Mouse (Mus musculus): ENCODE data around the gene Pxk. TPM values are rescaled to one million over a fixed set of nuclear protein-coding genes. Genes with fewer than 3 reads are reported as not detected.
A peak's percentile ranks its signal among the peaks of the same experiment; 100 is the strongest.

Gene Pxk
- polyA plus RNA-seq, 1 experiment from 2014 or later, result 63.0 TPM

GRCm38 (mm10) chr14:8174634-8175033 lies 76.6 kb downstream of the Pxk start:
- no peaks in the 10 kb centered on the region for H3K27me3 ChIP-seq (replicated peaks; ENCODE audit: control insufficient read depth, insufficient read depth, low read length)
- no peaks in the 10 kb centered on the region for H3K9me3 ChIP-seq (ENCODE audit: control insufficient read depth, low read length)
- 80% methylated on average over 5 of the region's 5 CpGs for WGBS
- no peak overlapping the region for H3K4me2 ChIP-seq (ENCODE audit: low read length)
- H3K4me1 ChIP-seq (replicated peaks; ENCODE audit: control insufficient read depth, insufficient read depth, low read length), result peaks cover 10% of the 10 kb centered on the region
- no peak overlapping the region for H3K27ac ChIP-seq (ENCODE audit: low read length)
- no peak overlapping the region for H3K9ac ChIP-seq (replicated peaks; ENCODE audit: low read depth, low read length)
- no peak overlapping the region for H3K4me3 ChIP-seq (replicated peaks; ENCODE audit: low read length)
- no peak for ATAC-seq
- peaks cover 4% of the 10 kb centered on the region; the same call in 1 of the 2 replicates for H3K36me3 ChIP-seq (ENCODE audit: control insufficient read depth, insufficient read depth)

GRCm38 (mm10) chr14:8176251-8176650 lies 78.2 kb downstream of the Pxk start:
- no peak overlapping the region for H3K27ac ChIP-seq (ENCODE audit: low read length)
- peaks cover 10% of the 10 kb centered on the region for H3K4me1 ChIP-seq (replicated peaks; ENCODE audit: control insufficient read depth, insufficient read depth, low read length)
- no peaks in the 10 kb centered on the region for H3K36me3 ChIP-seq (ENCODE audit: control insufficient read depth, insufficient read depth)
- H3K27me3 ChIP-seq (replicated peaks; ENCODE audit: control insufficient read depth, insufficient read depth, low read length), result no peaks in the 10 kb centered on the region
- no peak overlapping the region for H3K4me3 ChIP-seq (replicated peaks; ENCODE audit: low read length)
- no peaks in the 10 kb centered on the region for H3K9me3 ChIP-seq (ENCODE audit: control insufficient read depth, low read length)
- H3K4me2 ChIP-seq (ENCODE audit: low read length), result no peak overlapping the region
- H3K9ac ChIP-seq (replicated peaks; ENCODE audit: low read depth, low read length), result no peak overlapping the region
- WGBS, result 47% methylated on average over 5 of the region's 5 CpGs
- ATAC-seq, result no peak

- no peaks in the 10 kb centered on the region for H3K9me3 ChIP-seq (ENCODE audit: control insufficient read depth, low read length)
- H3K9ac ChIP-seq (replicated peaks; ENCODE audit: low read depth, low read length), result no peak overlapping the region
- no peaks in the 10 kb centered on the region for H3K36me3 ChIP-seq (ENCODE audit: control insufficient read depth, insufficient read depth)
- H3K27me3 ChIP-seq (replicated peaks; ENCODE audit: control insufficient read depth, insufficient read depth, low read length), result no peaks in the 10 kb centered on the region
- H3K4me1 ChIP-seq (replicated peaks; ENCODE audit: control insufficient read depth, insufficient read depth, low read length), result no peaks in the 10 kb centered on the region
- no peak for ATAC-seq
- H3K27ac ChIP-seq (ENCODE audit: low read length), result no peak overlapping the region
- WGBS, result 77% methylated on average over 4 of the region's 4 CpGs
- H3K4me3 ChIP-seq (replicated peaks; ENCODE audit: low read length), result no peak overlapping the region
- no peak overlapping the region for H3K4me2 ChIP-seq (ENCODE audit: low read length)
Observed at GRCm38 (mm10) chr14:8180371-8181035, 82.5 kb downstream of the Pxk start.

GRCm38 (mm10) chr14:8183330-8183729 lies 85.3 kb downstream of the Pxk start:
- Histone ChIP-seq H3K27me3 (replicated peaks; ENCODE audit: control insufficient read depth, insufficient read depth, low read length) (no peaks in the 10 kb centered on the region), H3K9ac (replicated peaks; ENCODE audit: low read depth, low read length) (no peak overlapping the region), H3K9me3 (ENCODE audit: control insufficient read depth, low read length) (no peaks in the 10 kb centered on the region), H3K4me3 (replicated peaks; ENCODE audit: low read length) (no peak overlapping the region), H3K4me1 (replicated peaks; ENCODE audit: control insufficient read depth, insufficient read depth, low read length) (peaks cover 4% of the 10 kb centered on the region), H3K4me2 (ENCODE audit: low read length) (no peak overlapping the region), H3K36me3 (ENCODE audit: control insufficient read depth, insufficient read depth) (no peaks in the 10 kb centered on the region), H3K27ac (ENCODE audit: low read length) (no peak overlapping the region)
- WGBS, result 60% methylated on average over 3 of the region's 3 CpGs
- ATAC-seq, result no peak

GRCm38 (mm10) chr14:8186278-8187045 lies 88.5 kb downstream of the Pxk start:
- H3K4me2 ChIP-seq (ENCODE audit: low read length), result no peak overlapping the region
- peaks cover 4% of the 10 kb centered on the region for H3K4me1 ChIP-seq (replicated peaks; ENCODE audit: control insufficient read depth, insufficient read depth, low read length)
- no peaks in the 10 kb centered on the region for H3K36me3 ChIP-seq (ENCODE audit: control insufficient read depth, insufficient read depth)
- no peak overlapping the region for H3K4me3 ChIP-seq (replicated peaks; ENCODE audit: low read length)
- ATAC-seq, result peak; percentile 52
- 74% methylated on average over 6 of the region's 6 CpGs for WGBS
- no peak overlapping the region for H3K27ac ChIP-seq (ENCODE audit: low read length)
- H3K9me3 ChIP-seq (ENCODE audit: control insufficient read depth, low read length), result no peaks in the 10 kb centered on the region
- H3K27me3 ChIP-seq (replicated peaks; ENCODE audit: control insufficient read depth, insufficient read depth, low read length), result no peaks in the 10 kb centered on the region
- H3K9ac ChIP-seq (replicated peaks; ENCODE audit: low read depth, low read length), result no peak overlapping the region

GRCm38 (mm10) chr14:8190556-8190955 lies 92.5 kb downstream of the Pxk start:
- Histone ChIP-seq H3K36me3 (ENCODE audit: control insufficient read depth, insufficient read depth) (no peaks in the 10 kb centered on the region), H3K4me3 (replicated peaks; ENCODE audit: low read length) (no peak overlapping the region), H3K27me3 (replicated peaks; ENCODE audit: control insufficient read depth, insufficient read depth, low read length) (no peaks in the 10 kb centered on the region), H3K4me1 (replicated peaks; ENCODE audit: control insufficient read depth, insufficient read depth, low read length) (peaks cover 4% of the 10 kb centered on the region), H3K9ac (replicated peaks; ENCODE audit: low read depth, low read length) (no peak overlapping the region), H3K27ac (ENCODE audit: low read length) (no peak overlapping the region), H3K9me3 (ENCODE audit: control insufficient read depth, low read length) (no peaks in the 10 kb centered on the region), H3K4me2 (ENCODE audit: low read length) (no peak overlapping the region)
- no peak for ATAC-seq
- WGBS, result 91% methylated on average over 3 of the region's 3 CpGs

GRCm38 (mm10) chr14:8191331-8191965 lies 93.4 kb downstream of the Pxk start:
- H3K9ac ChIP-seq (replicated peaks; ENCODE audit: low read depth, low read length), result no peak overlapping the region
- H3K4me2 ChIP-seq (ENCODE audit: low read length), result no peak overlapping the region
- no peaks in the 10 kb centered on the region for H3K27me3 ChIP-seq (replicated peaks; ENCODE audit: control insufficient read depth, insufficient read depth, low read length)
- no peak overlapping the region for H3K27ac ChIP-seq (ENCODE audit: low read length)
- peaks cover 4% of the 10 kb centered on the region for H3K4me1 ChIP-seq (replicated peaks; ENCODE audit: control insufficient read depth, insufficient read depth, low read length)
- H3K9me3 ChIP-seq (ENCODE audit: control insufficient read depth, low read length), result no peaks in the 10 kb centered on the region
- H3K36me3 ChIP-seq (ENCODE audit: control insufficient read depth, insufficient read depth), result no peaks in the 10 kb centered on the region
- ATAC-seq, result no peak
- H3K4me3 ChIP-seq (replicated peaks; ENCODE audit: low read length), result no peak overlapping the region
- 88% methylated on average over 12 of the region's 12 CpGs for WGBS

GRCm38 (mm10) chr14:8192727-8193126 lies 94.7 kb downstream of the Pxk start:
- 86% methylated on average over 6 of the region's 6 CpGs for WGBS
- peak; percentile 26; the same call in 1 of the 2 replicates for ATAC-seq
- no peak overlapping the region for H3K4me2 ChIP-seq (ENCODE audit: low read length)
- H3K27me3 ChIP-seq (replicated peaks; ENCODE audit: control insufficient read depth, insufficient read depth, low read length), result no peaks in the 10 kb centered on the region
- H3K27ac ChIP-seq (ENCODE audit: low read length), result no peak overlapping the region
- no peaks in the 10 kb centered on the region for H3K9me3 ChIP-seq (ENCODE audit: control insufficient read depth, low read length)
- H3K36me3 ChIP-seq (ENCODE audit: control insufficient read depth, insufficient read depth), result no peaks in the 10 kb centered on the region
- no peak overlapping the region for H3K4me3 ChIP-seq (replicated peaks; ENCODE audit: low read length)
- H3K4me1 ChIP-seq (replicated peaks; ENCODE audit: control insufficient read depth, insufficient read depth, low read length), result no peaks in the 10 kb centered on the region
- H3K9ac ChIP-seq (replicated peaks; ENCODE audit: low read depth, low read length), result no peak overlapping the region

GRCm38 (mm10) chr14:8200769-8201168 lies 102.8 kb downstream of the Pxk start:
- 38% methylated on average over 5 of the region's 5 CpGs for WGBS

More at GRCm38 (mm10) chr14:8200769-8201168, 102.8 kb downstream of the Pxk start:
- no peak overlapping the region for H3K27ac ChIP-seq (ENCODE audit: low read length)
- no peak overlapping the region for H3K4me2 ChIP-seq (ENCODE audit: low read length)
- H3K27me3 ChIP-seq (replicated peaks; ENCODE audit: control insufficient read depth, insufficient read depth, low read length), result no peaks in the 10 kb centered on the region
- no peaks in the 10 kb centered on the region for H3K36me3 ChIP-seq (ENCODE audit: control insufficient read depth, insufficient read depth)
- H3K4me1 ChIP-seq (replicated peaks; ENCODE audit: control insufficient read depth, insufficient read depth, low read length), result peaks cover 9% of the 10 kb centered on the region
- no peak overlapping the region for H3K4me3 ChIP-seq (replicated peaks; ENCODE audit: low read length)
- no peak overlapping the region for H3K9ac ChIP-seq (replicated peaks; ENCODE audit: low read depth, low read length)
- ATAC-seq, result peak; percentile 65
- no peaks in the 10 kb centered on the region for H3K9me3 ChIP-seq (ENCODE audit: control insufficient read depth, low read length)

Measured in forebrain, embryonic 16.5 days (tissue).